Mouse (Mus musculus) lung, adult 2 months (tissue): ENCODE data around the gene Hsp90ab1.

ENCODE experiments used
- CTCF ChIP-seq: fragments of 200-500 bp; IDR thresholded peaks from 2 replicates; pipeline ENCODE4 v1.5.1; 2011; ENCODE audit warnings: mild to moderate bottlenecking, low read length, control low read depth; ENCODE audit not compliant: insufficient read depth
- POLR2A ChIP-seq: fragments of 200-500 bp; IDR thresholded peaks from 2 replicates; pipeline ENCODE4 v1.6.1; 2011; ENCODE audit warnings: low read depth, mild to moderate bottlenecking, control low read depth, low read length, borderline replicate concordance; ENCODE audit errors: extremely low read depth

- TF ChIP-seq CTCF = no peak
- TF ChIP-seq POLR2A = no peak
Measured at GRCm38 (mm10) chr17:45575123-45575897, 2.2 kb upstream of the Hsp90ab1 start.
